Mouse (Mus musculus) heart, embryonic 16.5 days (tissue): ENCODE results near the gene Klc4. TPM values are rescaled to one million over a fixed set of nuclear protein-coding genes. Genes with fewer than 3 reads are reported as not detected.

Experiments
- ATAC-seq: fragments of 200-750 bp; cut with Nextera tagmentation; replicated peaks from 2 replicates; pipeline ENCODE4 v1.8.0; 2017; ENCODE audit warnings: moderate number of reproducible peaks; ENCODE audit not compliant: insufficient read depth, low FRiP score; ENCODE audit errors: extremely low read depth
- H3K27ac ChIP-seq: fragments of 300-500 bp; sonication (generic); 2 replicates; pipeline ENCODE4 v1.5.1; 2014; ENCODE audit warnings: mild to moderate bottlenecking, low read length, control low read depth, moderate library complexity
- H3K27me3 ChIP-seq: fragments of 300-500 bp; sonication (generic); 2 replicates; pipeline ENCODE4 v1.6.1; 2014; ENCODE audit warnings: low read length, mixed read lengths; ENCODE audit not compliant: control insufficient read depth, insufficient read depth
- H3K36me3 ChIP-seq: fragments of 300-500 bp; sonication (generic); 2 replicates; pipeline ENCODE4 v1.6.1; 2014; ENCODE audit not compliant: control insufficient read depth, insufficient read depth
- H3K4me1 ChIP-seq: fragments of 300-500 bp; sonication (generic); 2 replicates; pipeline ENCODE4 v1.6.1; 2014; ENCODE audit warnings: low read length, mixed read lengths; ENCODE audit not compliant: control insufficient read depth, insufficient read depth
- H3K4me2 ChIP-seq: fragments of 300-500 bp; sonication (generic); 2 replicates; pipeline ENCODE4 v1.6.1; 2014; ENCODE audit warnings: low read depth, mild to moderate bottlenecking, control low read depth, low read length
- H3K4me3 ChIP-seq: fragments of 300-500 bp; sonication (generic); 2 replicates; pipeline ENCODE4 v1.5.1; 2014; ENCODE audit warnings: mild to moderate bottlenecking, control low read depth, low read length
- H3K9ac ChIP-seq: fragments of 300-500 bp; sonication (generic); 2 replicates; pipeline ENCODE4 v1.6.1; 2014; ENCODE audit warnings: low read length, control low read depth
- H3K9me3 ChIP-seq: fragments of 300-500 bp; sonication (generic); replicated peaks from 2 replicates; pipeline ENCODE4 v1.6.1; 2016; ENCODE audit warnings: low read length; ENCODE audit not compliant: control insufficient read depth
- WGBS: fragments of 180-500 bp; shearing (Covaris S2); extraction: QIAGEN DNeasy Blood & Tissue Kit; methylation state at CpG from one replicate; pipeline ENCODE4 v1.1.7; 2014; 5-methylcytosine and 5-hydroxymethylcytosine counted together
- polyA plus RNA-seq: library from polyadenylated mRNA; unstranded; fragments of >200 nt; fragmentation: Nextera tagmentation; extraction: Ambion mirVana; gene quantifications from 2 replicates; pipeline ENCODE4 v1.2.1, GENCODE M21; 2015

Gene Klc4
- polyA plus RNA-seq, 1 experiment from 2014 or later = 25.7 TPM

DNA sequence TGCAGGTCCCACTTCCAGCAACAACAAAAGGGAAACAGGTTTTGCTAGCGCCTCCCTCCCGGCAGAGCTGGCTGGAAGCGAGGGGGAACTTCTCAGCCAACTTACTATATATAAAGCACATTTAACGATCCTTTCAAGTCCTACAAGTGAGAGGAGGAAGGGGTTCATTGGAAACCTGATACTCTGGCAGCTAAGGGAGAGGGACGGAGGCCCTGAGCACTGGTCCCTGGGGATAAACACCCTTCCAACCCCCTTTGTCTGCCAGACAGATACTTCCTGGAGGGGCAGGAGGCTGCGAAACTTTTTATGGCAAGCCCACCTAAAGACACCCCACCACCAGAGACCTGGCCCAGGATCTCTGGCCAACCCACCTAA lies 27.4 kb downstream of the Klc4 start:
- 0 out of 2 replicates have a peak overlapping the region, but pooled peaks have one; percentile 2 for H3K4me3 ChIP-seq
- peak overlapping the region; percentile 87 for H3K27ac ChIP-seq
- H3K4me2 ChIP-seq = peak overlapping the region; percentile 45
- no peaks in the 10 kb centered on the region for H3K36me3 ChIP-seq
- H3K9ac ChIP-seq = peak overlapping the region; percentile 71
- H3K9me3 ChIP-seq = no peaks in the 10 kb centered on the region
- no peaks in the 10 kb centered on the region for H3K27me3 ChIP-seq
- no peak; the same call in 1 of the 2 replicates for ATAC-seq
- peaks cover 70% of the 10 kb centered on the region for H3K4me1 ChIP-seq
- 11% methylated on average over 6 of the region's 6 CpGs for WGBS

DNA sequence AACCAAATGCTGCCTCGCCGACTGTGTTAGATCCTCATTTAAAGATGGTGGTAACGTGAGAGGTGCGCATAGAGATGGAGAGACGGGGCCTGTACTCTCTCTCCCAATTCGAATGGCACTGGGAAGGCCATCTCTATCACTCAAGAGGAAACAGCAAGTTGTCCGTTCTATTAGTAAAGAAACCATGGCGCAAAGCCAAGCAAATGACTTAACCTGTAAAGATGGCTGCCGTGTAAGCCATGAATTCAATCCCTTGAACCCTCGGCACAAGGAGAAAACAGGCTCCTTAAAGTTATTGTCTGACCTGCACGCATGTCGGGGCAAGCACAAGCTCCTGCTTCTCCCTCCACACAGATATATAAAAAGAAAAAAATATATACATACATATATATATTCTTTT lies 28.0 kb downstream of the Klc4 start:
- 55% methylated on average over 12 of the region's 12 CpGs for WGBS
- Histone ChIP-seq H3K36me3 (no peaks in the 10 kb centered on the region), H3K27ac (peak overlapping the region; percentile 87), H3K9ac (peak overlapping the region; percentile 71; the same call in 1 of the 2 replicates), H3K4me1 (peaks cover 75% of the 10 kb centered on the region), H3K9me3 (no peaks in the 10 kb centered on the region), H3K4me3 (no peak overlapping the region), H3K4me2 (peak overlapping the region; percentile 45), H3K27me3 (no peaks in the 10 kb centered on the region)
- no peak for ATAC-seq

DNA sequence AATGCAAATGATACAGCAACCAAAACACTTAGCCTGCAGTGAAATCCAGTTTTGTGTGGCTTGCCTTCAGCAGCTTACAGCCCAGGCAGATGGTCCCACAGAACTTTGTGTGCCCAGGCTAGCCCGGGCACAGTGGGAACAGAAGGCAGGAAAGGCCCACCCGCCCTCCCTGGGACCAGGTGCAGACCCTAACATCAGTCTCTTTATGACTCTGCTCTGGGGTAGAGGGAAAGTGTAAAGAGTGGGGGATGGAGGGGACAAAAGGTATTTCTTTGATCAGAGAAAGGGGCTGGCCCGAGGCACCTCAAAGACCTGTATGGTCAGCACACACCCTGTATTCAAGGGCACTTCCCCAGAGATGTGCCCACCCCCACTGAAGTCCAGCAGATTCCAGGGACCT lies 32.6 kb downstream of the Klc4 start:
- Histone ChIP-seq H3K4me3 (no peak overlapping the region), H3K27ac (peak overlapping the region; percentile 16), H3K9me3 (no peaks in the 10 kb centered on the region), H3K4me1 (peaks cover 41% of the 10 kb centered on the region), H3K36me3 (no peaks in the 10 kb centered on the region), H3K27me3 (no peaks in the 10 kb centered on the region), H3K9ac (no peak overlapping the region), H3K4me2 (no peak overlapping the region)
- WGBS = 55% methylated on average over 3 of the region's 3 CpGs
- ATAC-seq = no peak

DNA sequence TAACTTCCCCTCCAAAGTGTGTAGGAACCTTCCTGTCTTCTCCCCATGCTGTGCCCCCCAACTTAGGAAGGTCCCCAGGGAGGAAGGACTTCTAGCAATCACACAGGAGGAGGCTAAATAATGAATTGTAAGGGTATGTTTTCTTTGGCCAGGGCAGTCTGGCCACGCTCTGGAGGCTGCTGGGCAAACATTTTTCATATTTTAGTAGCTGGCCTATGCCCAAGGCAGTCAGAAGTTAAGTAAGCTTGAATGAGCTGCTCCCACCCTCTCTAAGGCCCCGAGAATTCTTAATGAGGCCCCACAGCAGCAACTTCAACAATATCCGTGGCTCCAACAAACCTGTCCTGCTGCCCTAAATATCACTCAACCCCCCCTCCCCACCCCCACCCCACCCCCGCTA lies 33.0 kb downstream of the Klc4 start:
- H3K36me3 ChIP-seq = no peaks in the 10 kb centered on the region
- no peak for ATAC-seq
- H3K4me1 ChIP-seq = peaks cover 37% of the 10 kb centered on the region
- H3K9ac ChIP-seq = peak overlapping the region; percentile 50; the same call in 1 of the 2 replicates
- no peaks in the 10 kb centered on the region for H3K27me3 ChIP-seq
- peak overlapping the region; percentile 29 for H3K27ac ChIP-seq
- no peaks in the 10 kb centered on the region for H3K9me3 ChIP-seq
- no peak overlapping the region for H3K4me3 ChIP-seq
- H3K4me2 ChIP-seq = peak overlapping the region; percentile 13; the same call in 1 of the 2 replicates
- 36% methylated on average over 4 of the region's 4 CpGs for WGBS

DNA sequence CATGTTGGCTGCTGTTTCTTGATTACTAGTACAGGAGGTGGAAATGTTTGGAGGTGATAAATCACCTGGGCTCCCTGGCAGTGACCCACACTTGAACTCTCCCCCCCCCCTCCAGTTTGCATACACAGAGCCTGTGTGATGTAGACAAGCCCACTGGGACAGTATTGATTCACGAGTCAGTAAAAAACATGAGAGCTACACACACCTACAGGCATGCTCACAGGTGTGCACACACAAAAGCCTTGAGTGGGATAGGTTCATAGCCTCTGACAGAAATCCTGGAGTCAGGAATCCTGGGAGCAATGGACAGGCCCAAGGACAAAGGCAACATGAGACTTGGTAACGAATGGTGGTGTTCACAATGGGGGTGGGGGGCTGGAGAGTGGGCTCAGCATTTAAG lies 33.6 kb downstream of the Klc4 start:
- H3K4me1 ChIP-seq = peaks cover 31% of the 10 kb centered on the region

DNA sequence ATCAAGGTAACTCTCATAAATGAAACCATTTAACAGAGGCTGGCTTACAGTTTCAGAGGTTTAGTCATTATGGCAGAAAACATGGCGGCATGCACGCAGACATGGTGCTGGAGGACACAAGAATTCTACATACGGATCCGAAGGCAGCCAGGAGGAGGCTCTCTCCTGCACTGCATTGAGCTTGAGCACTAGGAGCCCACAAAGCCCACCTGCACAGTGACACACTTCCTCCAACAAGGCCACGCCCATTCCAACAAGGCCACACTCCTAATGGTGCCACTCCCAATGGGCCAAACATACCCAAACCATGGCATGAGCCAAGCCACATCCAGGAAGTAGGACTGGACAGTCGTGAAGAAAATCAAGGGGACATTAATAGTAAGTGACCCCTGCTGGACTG lies 34.5 kb downstream of the Klc4 start:
- Histone ChIP-seq H3K36me3 (no peaks in the 10 kb centered on the region), H3K27ac (no peak overlapping the region), H3K4me3 (no peak overlapping the region), H3K4me2 (no peak overlapping the region), H3K27me3 (no peaks in the 10 kb centered on the region), H3K9me3 (no peaks in the 10 kb centered on the region), H3K9ac (no peak overlapping the region), H3K4me1 (peaks cover 23% of the 10 kb centered on the region)
- WGBS = 96% methylated on average over 6 of the region's 6 CpGs
- no peak for ATAC-seq

More for the DNA sequence above, 33.6 kb downstream of the Klc4 start:
- Histone ChIP-seq H3K36me3 (no peaks in the 10 kb centered on the region), H3K9me3 (no peaks in the 10 kb centered on the region), H3K4me3 (no peak overlapping the region), H3K4me2 (no peak overlapping the region), H3K9ac (no peak overlapping the region; the same call in 1 of the 2 replicates), H3K27me3 (no peaks in the 10 kb centered on the region), H3K27ac (no peak overlapping the region)
- 68% methylated on average over 2 of the region's 2 CpGs for WGBS
- ATAC-seq = no peak

DNA sequence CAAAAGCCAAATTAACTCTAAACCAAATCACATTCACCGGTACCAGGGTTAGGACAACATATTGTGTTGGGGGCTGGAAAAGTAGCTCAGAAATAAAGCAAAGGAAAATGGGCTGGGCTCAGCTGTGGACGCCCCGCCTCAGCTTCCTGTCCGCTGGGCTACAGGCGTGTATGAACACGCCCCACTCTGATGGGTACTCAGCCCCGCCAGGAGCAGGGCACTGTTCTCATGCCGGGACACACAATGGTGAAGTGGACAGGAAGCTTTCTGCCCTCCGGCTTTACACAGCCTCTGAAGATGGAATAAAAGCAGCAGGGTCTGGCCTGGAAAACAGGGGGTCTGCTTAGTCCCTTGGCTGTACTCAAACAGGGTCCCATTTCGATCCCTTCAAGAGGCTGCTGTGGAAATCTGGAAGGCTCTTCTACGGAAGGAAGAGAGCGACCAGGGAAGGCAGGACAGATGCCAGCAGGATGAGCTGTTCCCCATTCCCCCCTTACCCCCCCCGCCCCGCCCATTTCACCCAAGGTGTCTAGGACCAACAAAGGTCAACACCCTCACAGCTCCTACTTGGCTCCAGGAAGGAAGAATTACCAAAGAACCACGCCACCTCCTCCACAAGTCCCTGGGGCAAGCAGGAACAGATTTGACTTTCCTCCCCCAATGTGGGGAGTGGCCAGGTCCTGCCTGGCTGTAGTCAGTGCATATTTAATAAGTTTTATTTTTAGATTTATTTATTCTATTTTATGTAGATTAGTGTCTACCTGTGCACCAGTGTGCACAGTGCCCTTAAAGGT lies 35.9 kb downstream of the Klc4 start:
- Histone ChIP-seq H3K4me3 (no peak overlapping the region; the same call in 1 of the 2 replicates), H3K36me3 (no peaks in the 10 kb centered on the region), H3K9ac (no peak overlapping the region), H3K4me1 (peaks cover 23% of the 10 kb centered on the region), H3K27ac (peak overlapping the region; percentile 49), H3K9me3 (no peaks in the 10 kb centered on the region), H3K27me3 (no peaks in the 10 kb centered on the region), H3K4me2 (peak overlapping the region; percentile 39)
- WGBS = 52% methylated on average over 15 of the region's 15 CpGs
- peak; percentile 83 for ATAC-seq

DNA sequence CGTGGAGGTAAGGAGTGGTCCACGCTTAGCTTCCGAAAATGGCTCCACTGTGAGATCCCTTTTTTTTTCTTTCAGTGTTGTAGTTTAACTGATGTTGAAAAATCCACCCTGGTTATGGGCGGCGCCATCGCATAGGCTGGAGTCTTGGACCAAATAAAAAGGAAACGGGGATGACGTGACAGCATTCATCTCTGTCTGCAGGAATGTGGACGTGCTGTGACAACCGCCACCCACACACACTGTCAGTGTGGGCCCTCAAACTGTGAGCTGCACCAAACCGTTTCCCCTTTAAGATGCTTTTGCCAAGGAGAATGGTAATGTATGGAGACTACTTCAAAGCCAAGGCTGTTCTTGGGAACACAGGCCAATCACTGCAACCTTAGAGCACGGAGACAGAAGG lies 39.8 kb downstream of the Klc4 start:
- no peaks in the 10 kb centered on the region for H3K36me3 ChIP-seq
- H3K9ac ChIP-seq = no peak overlapping the region
- no peaks in the 10 kb centered on the region for H3K27me3 ChIP-seq
- WGBS = 73% methylated on average over 12 of the region's 12 CpGs
- no peak overlapping the region for H3K4me3 ChIP-seq
- H3K9me3 ChIP-seq = no peaks in the 10 kb centered on the region
- no peak for ATAC-seq
- H3K27ac ChIP-seq = no peak overlapping the region
- H3K4me2 ChIP-seq = no peak overlapping the region
- H3K4me1 ChIP-seq = peaks cover 14% of the 10 kb centered on the region

DNA sequence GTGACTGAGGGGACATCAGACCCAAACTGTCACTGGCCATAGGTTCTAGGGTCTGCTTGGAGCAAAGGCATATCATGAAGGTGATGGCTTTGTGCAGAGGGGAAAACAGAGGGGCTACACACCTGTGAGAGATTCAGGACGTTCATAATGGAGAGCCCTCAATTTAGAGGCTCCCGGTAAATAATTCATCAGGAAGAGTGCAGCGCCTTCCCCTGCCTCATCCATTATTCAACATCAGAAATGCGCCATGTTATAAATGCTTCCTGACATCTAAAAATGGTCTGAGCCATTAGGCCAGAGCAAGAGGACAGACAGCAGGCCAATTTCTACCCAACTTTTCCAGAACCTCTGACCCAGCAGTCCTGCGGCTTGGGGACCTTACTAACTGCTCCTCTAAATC lies 40.7 kb downstream of the Klc4 start:
- peaks cover 14% of the 10 kb centered on the region for H3K4me1 ChIP-seq
- no peak overlapping the region for H3K4me3 ChIP-seq
- H3K4me2 ChIP-seq = no peak overlapping the region
- H3K9ac ChIP-seq = no peak overlapping the region
- H3K27ac ChIP-seq = no peak overlapping the region
- H3K27me3 ChIP-seq = no peaks in the 10 kb centered on the region
- H3K9me3 ChIP-seq = no peaks in the 10 kb centered on the region
- 82% methylated on average over 5 of the region's 5 CpGs for WGBS
- no peaks in the 10 kb centered on the region for H3K36me3 ChIP-seq
- ATAC-seq = no peak
